Mouse (Mus musculus): ENCODE results near the gene Ret.

- no peak for TF ChIP-seq CTCF (IDR thresholded peaks at IDR 0.05; ENCODE audit: borderline replicate concordance, control insufficient read depth, extremely low read depth, insufficient read depth, low read length, poor library complexity)
- TF ChIP-seq POLR2A (IDR thresholded peaks at IDR 0.05; ENCODE audit: control insufficient read depth, extremely low read depth, insufficient read depth, low read length, poor library complexity), result no peak
Observed at GRCm38 (mm10) chr6:118208326-118208725, 10.8 kb upstream of the Ret start.
